Mouse (Mus musculus): Measurements from ENCODE around the gene Zfp536. TPM values are rescaled to one million over a fixed set of nuclear protein-coding genes. Genes with fewer than 3 reads are reported as not detected.

The Zfp536 gene
- total and polyA plus RNA-seq, 3 experiments, result not detected

GRCm38 (mm10) chr7:37559341-37559740, 214.1 kb downstream of the Zfp536 start:
- no peaks in the 10 kb centered on the region for H3K4me1 ChIP-seq (ENCODE audit: control insufficient read depth in 1 of 2, insufficient read depth in 2 of 2)
- no peak overlapping the region for H3K27ac ChIP-seq (ENCODE audit: insufficient read depth, low read depth)
- TF ChIP-seq PAX5 (IDR thresholded peaks at IDR 0.05; ENCODE audit: low read length) (no peak), GABPA (IDR thresholded peaks at IDR 0.05; ENCODE audit: insufficient replicate concordance, low read depth, low read length) (no peak), UBTF (IDR thresholded peaks at IDR 0.05; ENCODE audit: low read depth, low read length) (no peak), JUN (IDR thresholded peaks at IDR 0.05; ENCODE audit: insufficient read depth, low read depth, low read length) (no peak), TBP (conservative IDR thresholded peaks at IDR 0.05; ENCODE audit: low read depth, low read length) (no peak), ZMIZ1 (IDR thresholded peaks at IDR 0.05; ENCODE audit: low read depth, low read length) (no peak), KAT2A (IDR thresholded peaks at IDR 0.05; ENCODE audit: insufficient replicate concordance, low read length) (no peak), POLR2AphosphoS2 (IDR thresholded peaks at IDR 0.05; ENCODE audit: low read depth, low read length) (no peak), ETS1 (conservative IDR thresholded peaks at IDR 0.05; ENCODE audit: low read depth, low read length) (no peak), SIN3A (IDR thresholded peaks at IDR 0.05; ENCODE audit: low read length) (no peak)
- dilution Hi-C loops (cut with MboI; ENCODE audit: extremely low pct_ligation_motif_present, extremely low pct_unique_long_range_greater_than_20kb, low sequenced_read_pairs), result no loop called here
- no peak for DNase-seq (ENCODE audit: extremely low read depth)
- no peaks in the 10 kb centered on the region for H3K79me2 ChIP-seq (replicated peaks; ENCODE audit: control insufficient read depth, extremely low read depth, insufficient read depth, poor library complexity, severe bottlenecking)
- peaks cover 88% of the 10 kb centered on the region for H3K9me3 ChIP-seq (replicated peaks; ENCODE audit: low read length)
- no peaks in the 10 kb centered on the region for H3K27me3 ChIP-seq (replicated peaks)
- no peak overlapping the region for H3K9ac ChIP-seq (ENCODE audit: insufficient read depth, low read depth)
- H3K4me2 ChIP-seq (ENCODE audit: insufficient read depth, low read depth, poor library complexity, severe bottlenecking), result no peak overlapping the region
- H3K4me3 ChIP-seq (replicated peaks in 1 of 3; ENCODE audit: low read depth in 2 of 3, low read length in 2 of 3, poor library complexity in 1 of 3), result no peak overlapping the region
- in situ Hi-C loops (cut with MboI; ENCODE audit: low pct_ligation_motif_present, low pct_unique_long_range_greater_than_20kb, low sequenced_read_pairs), result no loop called here
- H3K36me3 ChIP-seq (replicated peaks in 1 of 2; ENCODE audit: control insufficient read depth in 1 of 2, insufficient read depth in 1 of 2, low read length in 1 of 2), result no peaks in the 10 kb centered on the region

GRCm38 (mm10) chr7:37556811-37557210, 216.6 kb downstream of the Zfp536 start:
- Histone ChIP-seq H3K27me3 (replicated peaks) (no peaks in the 10 kb centered on the region), H3K9me3 (replicated peaks; ENCODE audit: low read length) (peaks cover 89% of the 10 kb centered on the region), H3K4me2 (ENCODE audit: insufficient read depth, low read depth, poor library complexity, severe bottlenecking) (no peak overlapping the region), H3K4me3 (replicated peaks in 1 of 3; ENCODE audit: low read depth in 2 of 3, low read length in 2 of 3, poor library complexity in 1 of 3) (no peak overlapping the region), H3K9ac (ENCODE audit: insufficient read depth, low read depth) (no peak overlapping the region), H3K27ac (ENCODE audit: insufficient read depth, low read depth) (no peak overlapping the region), H3K36me3 (replicated peaks in 1 of 2; ENCODE audit: control insufficient read depth in 1 of 2, insufficient read depth in 1 of 2, low read length in 1 of 2) (no peaks in the 10 kb centered on the region), H3K4me1 (ENCODE audit: control insufficient read depth in 1 of 2, insufficient read depth in 2 of 2) (no peaks in the 10 kb centered on the region), H3K79me2 (replicated peaks; ENCODE audit: control insufficient read depth, extremely low read depth, insufficient read depth, poor library complexity, severe bottlenecking) (no peaks in the 10 kb centered on the region)
- DNase-seq (ENCODE audit: extremely low read depth), result no peak
- in situ Hi-C loops (cut with MboI; ENCODE audit: low pct_ligation_motif_present, low pct_unique_long_range_greater_than_20kb, low sequenced_read_pairs) (no loop called here), dilution Hi-C loops (cut with MboI; ENCODE audit: extremely low pct_ligation_motif_present, extremely low pct_unique_long_range_greater_than_20kb, low sequenced_read_pairs) (no loop called here)
- TF ChIP-seq PAX5 (IDR thresholded peaks at IDR 0.05; ENCODE audit: low read length) (no peak), ETS1 (conservative IDR thresholded peaks at IDR 0.05; ENCODE audit: low read depth, low read length) (no peak), CHD2 (IDR thresholded peaks at IDR 0.05; ENCODE audit: low read length) (no peak), MAZ (IDR thresholded peaks at IDR 0.05; ENCODE audit: low read depth, low read length) (no peak), NRF1 (IDR thresholded peaks at IDR 0.05; ENCODE audit: low read depth, low read length) (no peak), MAFK (IDR thresholded peaks at IDR 0.05; ENCODE audit: insufficient replicate concordance, low read length) (no peak), HCFC1 (IDR thresholded peaks at IDR 0.05; ENCODE audit: low read depth, low read length) (no peak), POLR2A (IDR thresholded peaks at IDR 0.05; ENCODE audit: low read depth, low read length) (no peak), ZC3H11A (IDR thresholded peaks at IDR 0.05; ENCODE audit: low read depth, low read length) (no peak), USF2 (conservative IDR thresholded peaks at IDR 0.05; ENCODE audit: low read depth, low read length) (no peak), ZKSCAN1 (IDR thresholded peaks at IDR 0.05; ENCODE audit: borderline replicate concordance, low read depth, low read length) (no peak), JUN (IDR thresholded peaks at IDR 0.05; ENCODE audit: insufficient read depth, low read depth, low read length) (no peak), IRF4 (IDR thresholded peaks at IDR 0.05; ENCODE audit: low read depth, low read length) (no peak), CHD1 (IDR thresholded peaks at IDR 0.05; ENCODE audit: low read depth, low read length) (no peak), MYC (IDR thresholded peaks at IDR 0.05; ENCODE audit: low read depth, low read length) (no peak), SMC3 (IDR thresholded peaks at IDR 0.05; ENCODE audit: low read depth, low read length) (no peak), POLR2AphosphoS2 (IDR thresholded peaks at IDR 0.05; ENCODE audit: low read depth, low read length) (no peak), CTCF (conservative IDR thresholded peaks at IDR 0.05 in 1 of 2, IDR thresholded peaks at IDR 0.05 in 1 of 2; ENCODE audit: low read depth in 2 of 2, low read length in 2 of 2) (no peak)

Measured in CH12.LX (cell line).